Mouse (Mus musculus) small intestine, adult 2 months (tissue): ENCODE results near the gene Cpm. TPM values are rescaled to one million over a fixed set of nuclear protein-coding genes. Genes with fewer than 3 reads are reported as not detected.

Experiments
- H3K27ac ChIP-seq: fragments of 200-500 bp; 2 replicates; pipeline ENCODE4 v1.5.1; 2012; ENCODE audit warnings: low read depth, low read length, control low read depth, inconsistent platforms; ENCODE audit not compliant: insufficient read depth
- H3K27me3 ChIP-seq: fragments of 200-500 bp; 2 replicates; pipeline ENCODE4 v1.6.1; 2012; ENCODE audit warnings: mild to moderate bottlenecking, moderate library complexity, low read length, inconsistent platforms; ENCODE audit not compliant: control insufficient read depth, insufficient read depth
- H3K36me3 ChIP-seq: fragments of 200-500 bp; 2 replicates; pipeline ENCODE4 v1.6.1; 2012; ENCODE audit warnings: mild to moderate bottlenecking, low read length, control low read depth, inconsistent platforms; ENCODE audit not compliant: control insufficient read depth, insufficient read depth
- H3K4me1 ChIP-seq: fragments of 200-500 bp; 2 replicates; pipeline ENCODE4 v1.6.1; 2012; ENCODE audit warnings: low read length, inconsistent platforms, mixed read lengths; ENCODE audit not compliant: control insufficient read depth, insufficient read depth, insufficient read length
- H3K4me3 ChIP-seq: fragments of 200-500 bp; 2 replicates; pipeline ENCODE4 v1.5.1; 2012; ENCODE audit warnings: low read depth, mild to moderate bottlenecking, control low read depth, inconsistent platforms, low read length, moderate library complexity
- CTCF ChIP-seq: fragments of 200-500 bp; IDR thresholded peaks from 2 replicates; pipeline ENCODE4 v1.5.1; 2012; ENCODE audit warnings: low read depth, mild to moderate bottlenecking, control low read depth, inconsistent platforms, low read length, moderate library complexity, mixed read lengths; ENCODE audit not compliant: insufficient replicate concordance, insufficient read length; ENCODE audit errors: extremely low read depth
- POLR2A ChIP-seq: fragments of 200-500 bp; IDR thresholded peaks from 2 replicates; pipeline ENCODE4 v1.6.1; 2012; ENCODE audit warnings: low read depth, mild to moderate bottlenecking, control low read depth, inconsistent platforms, low read length, moderate library complexity
- WGBS: fragments of 180-500 bp; shearing (Covaris S2); methylation state at CpG from one replicate; pipeline ENCODE4 v1.1.7; 2018; 5-methylcytosine and 5-hydroxymethylcytosine counted together
- polyA plus RNA-seq: library from polyadenylated mRNA; depleted of rRNA; stranded (reverse); fragments of >200 nt; gene quantifications from 2 replicates; pipeline ENCODE4 v1.2.3, GENCODE M21; 2012

Gene Cpm
- polyA plus RNA-seq, 1 experiment, result 13.8 TPM

DNA sequence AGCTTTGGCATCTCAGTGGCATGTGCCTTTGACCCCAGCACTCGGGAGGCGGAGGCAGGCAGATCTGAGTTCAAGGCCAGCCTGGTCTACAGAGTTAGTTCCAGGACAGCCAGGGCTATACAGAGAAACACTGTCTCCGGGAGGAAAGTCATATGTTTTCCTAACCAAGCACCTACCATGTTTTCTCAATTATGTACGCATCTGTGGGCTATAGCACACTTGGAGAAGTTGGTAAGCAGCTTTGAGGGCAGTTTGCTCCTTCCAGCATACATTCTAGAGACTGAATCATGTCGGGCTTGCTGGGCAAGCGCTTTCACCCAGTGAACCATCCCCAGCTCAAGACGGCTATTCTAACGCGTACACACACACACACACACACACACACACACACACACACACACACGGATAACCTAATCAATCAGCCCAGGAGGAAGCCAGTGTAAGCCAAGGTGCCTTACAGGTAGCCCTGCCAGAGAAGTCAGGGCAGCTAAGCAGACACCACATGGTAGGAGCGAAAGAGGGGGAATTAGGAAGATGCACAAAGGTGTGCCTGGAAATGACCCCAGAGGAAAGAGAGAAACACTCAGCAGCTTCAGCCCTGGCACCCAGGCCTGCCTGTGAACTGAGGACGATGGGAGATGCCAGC lies 51.7 kb downstream of the Cpm start:
- Histone ChIP-seq H3K36me3 (peaks cover 2% of the 10 kb centered on the region; the same call in 1 of the 2 replicates), H3K27me3 (no peaks in the 10 kb centered on the region), H3K4me1 (no peaks in the 10 kb centered on the region), H3K27ac (no peak overlapping the region), H3K4me3 (no peak overlapping the region)
- TF ChIP-seq CTCF (no peak), POLR2A (no peak)
- WGBS, result 91% methylated on average over 12 of the region's 12 CpGs

DNA sequence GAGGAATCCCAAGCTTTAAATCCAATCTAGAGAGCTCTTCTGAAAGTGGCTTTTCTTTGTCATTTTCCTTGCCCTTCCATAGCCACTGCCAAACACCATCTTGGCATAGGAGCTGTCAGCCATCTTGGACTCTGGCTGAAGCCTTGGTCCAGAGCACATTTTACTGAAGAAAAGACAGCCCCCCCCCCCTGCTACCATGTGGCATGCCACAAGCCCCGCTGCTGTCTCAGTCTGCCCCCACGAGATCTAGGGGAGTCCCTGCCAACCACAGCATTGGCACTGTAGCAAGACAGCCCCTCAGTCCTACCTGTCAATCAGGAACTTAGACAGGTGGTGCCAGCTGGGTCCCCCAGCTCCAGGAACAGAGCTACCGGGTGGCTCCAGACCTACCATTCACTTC lies 52.2 kb downstream of the Cpm start:
- TF ChIP-seq CTCF, result no peak
- TF ChIP-seq POLR2A, result no peak
- no peak overlapping the region for H3K4me3 ChIP-seq
- WGBS, result 87% methylated on average over 3 of the region's 3 CpGs
- no peaks in the 10 kb centered on the region for H3K27me3 ChIP-seq
- H3K27ac ChIP-seq, result no peak overlapping the region
- H3K4me1 ChIP-seq, result no peaks in the 10 kb centered on the region
- H3K36me3 ChIP-seq, result peaks cover 2% of the 10 kb centered on the region; the same call in 1 of the 2 replicates

DNA sequence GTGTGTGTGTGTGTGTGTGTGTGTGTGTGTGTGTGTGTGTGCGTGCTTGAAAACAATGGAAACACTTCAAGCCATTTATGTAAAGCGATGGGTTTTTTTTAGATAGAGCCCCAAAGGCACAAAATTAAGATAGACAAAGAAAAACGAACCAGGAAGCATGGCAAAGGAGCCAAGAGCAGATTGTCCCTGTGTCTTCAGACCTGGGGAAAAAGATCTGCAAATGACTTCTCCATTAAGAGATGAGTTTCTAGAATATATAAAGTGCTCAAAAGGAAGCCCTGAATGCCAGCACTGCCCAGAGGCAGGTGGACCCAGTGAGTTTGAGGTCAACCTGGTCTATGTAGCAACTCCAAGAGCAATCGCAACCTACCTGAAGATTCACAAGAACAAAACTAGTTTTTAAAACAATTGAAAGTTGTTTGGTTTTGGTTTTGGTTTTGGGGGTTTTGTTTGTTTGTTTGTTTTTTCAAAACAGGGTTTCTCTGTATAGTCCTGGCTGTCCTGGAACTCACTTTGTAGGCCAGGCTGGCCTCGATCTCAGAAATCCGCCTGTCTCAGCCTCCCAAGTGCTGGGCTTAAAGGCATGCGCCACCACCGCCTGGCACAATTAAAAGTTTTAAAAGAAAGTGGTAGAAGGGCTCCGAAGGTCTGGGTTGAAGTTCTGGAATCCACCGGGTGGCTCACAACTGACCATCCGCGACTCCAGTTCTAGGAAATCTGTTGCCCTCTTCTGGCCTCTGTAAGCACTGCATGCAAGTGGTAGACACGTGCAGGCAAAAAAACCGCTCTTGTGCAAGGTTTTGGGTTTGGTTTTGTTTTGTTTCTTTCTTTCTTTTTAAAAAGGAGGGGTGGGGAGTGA lies 52.9 kb downstream of the Cpm start:
- 84% methylated on average over 14 of the region's 14 CpGs for WGBS

DNA sequence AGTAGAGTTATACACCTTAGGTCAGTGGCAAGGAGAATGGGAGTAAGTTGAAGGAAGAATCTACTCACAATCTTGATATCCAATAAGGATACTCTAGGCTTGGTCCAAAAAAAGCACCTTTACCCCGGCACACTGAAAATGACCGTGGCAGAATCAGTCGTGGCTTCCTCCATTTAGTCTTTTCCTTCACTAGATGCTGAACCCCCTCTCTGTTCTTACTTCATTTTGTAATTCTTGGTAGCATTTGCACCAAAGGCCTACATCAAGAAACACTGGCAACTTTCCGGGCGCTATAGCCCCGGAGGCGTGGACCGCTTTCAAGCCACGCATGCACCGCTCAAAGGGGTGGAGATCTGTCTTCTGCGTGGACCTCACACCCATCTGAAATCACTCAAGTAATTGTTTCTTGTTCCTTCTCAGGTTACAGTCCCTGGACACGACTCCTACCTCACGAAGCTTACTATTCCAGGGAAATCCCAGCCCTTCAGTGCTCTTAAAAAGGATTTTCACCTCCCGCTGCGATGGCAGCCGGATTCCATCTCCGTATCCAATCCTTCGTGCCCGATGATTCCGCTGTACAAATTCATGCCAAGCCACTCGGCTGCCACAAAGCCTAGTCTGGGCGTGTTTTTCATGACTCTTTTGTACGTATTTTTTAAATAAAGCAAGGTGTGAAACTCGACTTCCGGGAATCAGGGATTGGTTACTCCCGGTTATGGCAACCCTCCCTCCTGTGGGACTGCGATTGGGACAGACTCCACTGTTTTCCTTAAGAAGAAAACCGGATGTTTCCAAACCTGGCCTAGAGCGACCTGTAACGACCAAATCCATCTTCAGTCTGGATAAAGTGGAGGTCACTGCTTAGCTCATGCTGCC lies 53.8 kb downstream of the Cpm start:
- no peak for TF ChIP-seq POLR2A
- no peak for TF ChIP-seq CTCF
- H3K36me3 ChIP-seq, result peaks cover 2% of the 10 kb centered on the region; the same call in 1 of the 2 replicates
- no peak overlapping the region for H3K4me3 ChIP-seq
- H3K27me3 ChIP-seq, result no peaks in the 10 kb centered on the region
- WGBS, result 93% methylated on average over 30 of the region's 30 CpGs
- no peaks in the 10 kb centered on the region for H3K4me1 ChIP-seq
- H3K27ac ChIP-seq, result no peak overlapping the region

More for the DNA sequence above, 52.9 kb downstream of the Cpm start:
- Histone ChIP-seq H3K27ac (no peak overlapping the region), H3K4me3 (no peak overlapping the region), H3K27me3 (no peaks in the 10 kb centered on the region), H3K4me1 (no peaks in the 10 kb centered on the region), H3K36me3 (peaks cover 2% of the 10 kb centered on the region; the same call in 1 of the 2 replicates)
- TF ChIP-seq CTCF, result peak; percentile 45; the same call in 1 of the 2 replicates
- TF ChIP-seq POLR2A, result no peak

DNA sequence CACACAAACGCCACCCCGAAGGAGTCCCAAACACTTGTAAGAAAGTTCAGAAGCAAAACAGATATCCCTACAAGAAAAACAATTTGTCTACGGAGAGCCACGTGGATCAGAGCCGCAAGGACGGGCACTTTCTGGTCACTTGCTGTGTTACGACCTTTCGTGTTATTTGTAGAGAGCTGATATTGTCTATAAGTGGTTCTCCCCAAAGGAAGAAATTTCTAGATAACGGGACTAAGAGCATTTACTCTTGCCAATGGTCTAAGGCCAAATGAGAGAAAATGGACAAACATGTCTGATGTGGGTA lies 54.4 kb downstream of the Cpm start:
- no peak overlapping the region for H3K4me3 ChIP-seq
- H3K27ac ChIP-seq, result no peak overlapping the region
- H3K36me3 ChIP-seq, result peaks cover 5% of the 10 kb centered on the region; the same call in 1 of the 2 replicates
- no peak for TF ChIP-seq CTCF
- no peak for TF ChIP-seq POLR2A
- H3K27me3 ChIP-seq, result no peaks in the 10 kb centered on the region
- WGBS, result 94% methylated on average over 9 of the region's 9 CpGs
- H3K4me1 ChIP-seq, result no peaks in the 10 kb centered on the region

DNA sequence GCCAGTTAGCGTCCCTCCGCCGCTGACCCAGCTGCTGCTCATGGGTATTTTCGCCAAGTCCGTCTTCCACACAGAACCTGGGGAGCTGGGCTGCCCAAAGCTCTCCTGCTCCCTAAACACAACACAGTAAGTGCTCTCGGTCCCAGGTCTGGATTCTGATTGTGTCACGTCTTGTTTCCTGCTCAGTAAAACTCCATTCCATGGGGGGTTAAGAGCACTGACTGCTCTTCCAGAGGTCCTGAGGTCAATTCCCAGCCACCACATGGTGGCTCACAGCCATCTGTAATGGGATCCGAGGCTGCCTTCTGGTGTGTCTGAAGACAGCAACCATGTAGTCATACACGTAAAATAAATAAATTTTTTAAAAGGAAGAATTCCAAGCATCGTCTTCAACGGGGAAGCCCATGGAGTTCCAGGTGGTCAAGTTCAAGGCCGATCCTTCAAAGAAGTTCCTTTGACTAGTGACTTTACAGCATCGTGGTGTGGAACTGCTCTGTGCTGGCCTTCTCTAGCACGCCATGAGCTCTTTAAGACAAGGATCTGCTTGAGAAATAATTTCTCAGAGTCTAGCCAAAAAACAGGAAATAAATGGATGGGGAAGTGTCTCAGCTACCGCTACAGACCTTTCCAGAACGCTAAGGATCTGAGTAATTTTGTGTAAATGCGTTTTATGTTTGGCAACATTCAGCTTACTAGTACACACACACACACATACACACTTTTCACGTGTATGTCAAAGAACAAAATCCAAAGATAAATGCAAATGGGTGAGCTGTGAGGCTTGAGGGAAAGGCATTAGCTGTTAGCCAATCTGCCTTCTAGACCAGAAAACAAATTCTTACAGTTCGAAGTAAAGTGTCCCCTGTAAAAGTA lies 55.2 kb downstream of the Cpm start:
- H3K36me3 ChIP-seq, result peaks cover 10% of the 10 kb centered on the region
- H3K27ac ChIP-seq, result no peak overlapping the region
- TF ChIP-seq CTCF, result no peak
- no peaks in the 10 kb centered on the region for H3K4me1 ChIP-seq
- H3K4me3 ChIP-seq, result no peak overlapping the region
- WGBS, result 84% methylated on average over 19 of the region's 19 CpGs
- H3K27me3 ChIP-seq, result no peaks in the 10 kb centered on the region
